Mouse (Mus musculus): ENCODE measurements around the gene Elmsan1. TPM values are rescaled to one million over a fixed set of nuclear protein-coding genes. Genes with fewer than 3 reads are reported as not detected.

The Elmsan1 gene
- polyA plus RNA-seq, 1 experiment from 2014 or later = 7.3 TPM

GRCm38 (mm10) chr12:84226117-84226840 is 7.6 kb upstream of the Elmsan1 start:
- Histone ChIP-seq H3K27me3 (replicated peaks; ENCODE audit: low read depth, poor library complexity, severe bottlenecking) (0 out of 2 replicates have a peak, but pooled peaks cover 6% of the 10 kb centered on the region), H3K4me3 (no peak overlapping the region), H3K27ac (replicated peaks) (no peak overlapping the region), H3K9me3 (no peaks in the 10 kb centered on the region), H3K4me1 (no peaks in the 10 kb centered on the region), H3K36me3 (replicated peaks) (no peaks in the 10 kb centered on the region)
- WGBS = 88% methylated on average over 9 of the region's 9 CpGs
- no peak for DNase-seq (ENCODE audit: low spot score)

GRCm38 (mm10) chr12:84222405-84222961 is 3.8 kb upstream of the Elmsan1 start:
- H3K4me3 ChIP-seq = peak overlapping the region; percentile 59
- peak overlapping the region; percentile 79 for H3K27ac ChIP-seq (replicated peaks)
- H3K27me3 ChIP-seq (replicated peaks; ENCODE audit: low read depth, poor library complexity, severe bottlenecking) = peaks cover 20% of the 10 kb centered on the region
- no peaks in the 10 kb centered on the region for H3K9me3 ChIP-seq
- H3K4me1 ChIP-seq = peaks cover 25% of the 10 kb centered on the region
- H3K36me3 ChIP-seq (replicated peaks) = no peaks in the 10 kb centered on the region
- WGBS = 2% methylated on average over 17 of the region's 17 CpGs
- DNase-seq (ENCODE audit: low spot score) = peak; percentile 73

- Histone ChIP-seq H3K36me3 (replicated peaks) (peaks cover 5% of the 10 kb centered on the region), H3K9me3 (no peaks in the 10 kb centered on the region), H3K27ac (replicated peaks) (no peak overlapping the region), H3K4me3 (no peak overlapping the region), H3K4me1 (peaks cover 38% of the 10 kb centered on the region), H3K27me3 (replicated peaks; ENCODE audit: low read depth, poor library complexity, severe bottlenecking) (peaks cover 20% of the 10 kb centered on the region)
- no peak for DNase-seq (ENCODE audit: low spot score)
- 82% methylated on average over 14 of the region's 14 CpGs for WGBS
These were observed 2.5 kb upstream of the Elmsan1 start for GRCm38 (mm10) chr12:84220951-84221891.

- H3K27ac ChIP-seq (replicated peaks) = no peak overlapping the region
- H3K4me1 ChIP-seq = peaks cover 45% of the 10 kb centered on the region
- H3K36me3 ChIP-seq (replicated peaks) = peaks cover 8% of the 10 kb centered on the region
- no peak for DNase-seq (ENCODE audit: low spot score)
- no peaks in the 10 kb centered on the region for H3K9me3 ChIP-seq
- H3K27me3 ChIP-seq (replicated peaks; ENCODE audit: low read depth, poor library complexity, severe bottlenecking) = peaks cover 20% of the 10 kb centered on the region
- 79% methylated on average over 4 of the region's 4 CpGs for WGBS
- no peak overlapping the region for H3K4me3 ChIP-seq
These were observed 1.8 kb upstream of the Elmsan1 start for GRCm38 (mm10) chr12:84220515-84220914.

GRCm38 (mm10) chr12:84219121-84219561 is 460 bp upstream of the Elmsan1 start:
- DNase-seq (ENCODE audit: low spot score) = no peak
- 5% methylated on average over 14 of the region's 14 CpGs for WGBS
- Histone ChIP-seq H3K36me3 (replicated peaks) (peaks cover 16% of the 10 kb centered on the region), H3K27ac (replicated peaks) (peak overlapping the region; percentile 92), H3K4me3 (peak overlapping the region; percentile 94), H3K4me1 (peaks cover 59% of the 10 kb centered on the region), H3K9me3 (no peaks in the 10 kb centered on the region), H3K27me3 (replicated peaks; ENCODE audit: low read depth, poor library complexity, severe bottlenecking) (peaks cover 20% of the 10 kb centered on the region)

- Histone ChIP-seq H3K27me3 (replicated peaks; ENCODE audit: low read depth, poor library complexity, severe bottlenecking) (peaks cover 20% of the 10 kb centered on the region), H3K27ac (replicated peaks) (peak overlapping the region; percentile 92), H3K4me3 (peak overlapping the region; percentile 94), H3K36me3 (replicated peaks) (peaks cover 22% of the 10 kb centered on the region), H3K4me1 (peaks cover 63% of the 10 kb centered on the region), H3K9me3 (no peaks in the 10 kb centered on the region)
- WGBS = 6% methylated on average over 21 of the region's 21 CpGs
- peak; percentile 63 for DNase-seq (ENCODE audit: low spot score)
These were observed 1.1 kb downstream of the Elmsan1 start for GRCm38 (mm10) chr12:84217508-84218131.

- Histone ChIP-seq H3K4me1 (peaks cover 63% of the 10 kb centered on the region), H3K27ac (replicated peaks) (peak overlapping the region; percentile 92; the same call in 1 of the 2 replicates), H3K4me3 (peak overlapping the region; percentile 94), H3K9me3 (no peaks in the 10 kb centered on the region), H3K27me3 (replicated peaks; ENCODE audit: low read depth, poor library complexity, severe bottlenecking) (peaks cover 20% of the 10 kb centered on the region), H3K36me3 (replicated peaks) (peaks cover 22% of the 10 kb centered on the region)
- WGBS = 50% methylated on average over 4 of the region's 4 CpGs
- DNase-seq (ENCODE audit: low spot score) = no peak
These were observed 1.6 kb downstream of the Elmsan1 start for GRCm38 (mm10) chr12:84217111-84217507.

GRCm38 (mm10) chr12:84215758-84216440 is 2.8 kb downstream of the Elmsan1 start:
- H3K27ac ChIP-seq (replicated peaks) = peak overlapping the region; percentile 57; the same call in 1 of the 2 replicates

GRCm38 (mm10) chr12:84214495-84215175 is 4.0 kb downstream of the Elmsan1 start:
- Histone ChIP-seq H3K4me3 (no peak overlapping the region), H3K27me3 (replicated peaks; ENCODE audit: low read depth, poor library complexity, severe bottlenecking) (no peaks in the 10 kb centered on the region), H3K27ac (replicated peaks) (no peak overlapping the region)

More at GRCm38 (mm10) chr12:84215758-84216440, 2.8 kb downstream of the Elmsan1 start:
- no peak for DNase-seq (ENCODE audit: low spot score)
- H3K4me1 ChIP-seq = peaks cover 69% of the 10 kb centered on the region
- peaks cover 11% of the 10 kb centered on the region for H3K27me3 ChIP-seq (replicated peaks; ENCODE audit: low read depth, poor library complexity, severe bottlenecking)
- H3K9me3 ChIP-seq = no peaks in the 10 kb centered on the region
- WGBS = 65% methylated on average over 11 of the region's 11 CpGs
- H3K36me3 ChIP-seq (replicated peaks) = peaks cover 28% of the 10 kb centered on the region
- peak overlapping the region; percentile 94; the same call in 1 of the 2 replicates for H3K4me3 ChIP-seq

GRCm38 (mm10) chr12:84212297-84212696 is 6.4 kb downstream of the Elmsan1 start:
- Histone ChIP-seq H3K36me3 (replicated peaks) (peaks cover 36% of the 10 kb centered on the region), H3K27ac (replicated peaks) (no peak overlapping the region), H3K9me3 (no peaks in the 10 kb centered on the region), H3K4me3 (no peak overlapping the region), H3K4me1 (peaks cover 44% of the 10 kb centered on the region), H3K27me3 (replicated peaks; ENCODE audit: low read depth, poor library complexity, severe bottlenecking) (no peaks in the 10 kb centered on the region)
- no peak for DNase-seq (ENCODE audit: low spot score)
- WGBS = 81% methylated on average over 4 of the region's 4 CpGs

More at GRCm38 (mm10) chr12:84214495-84215175, 4.0 kb downstream of the Elmsan1 start:
- Histone ChIP-seq H3K9me3 (no peaks in the 10 kb centered on the region), H3K36me3 (replicated peaks) (peaks cover 32% of the 10 kb centered on the region), H3K4me1 (peaks cover 65% of the 10 kb centered on the region)
- DNase-seq (ENCODE audit: low spot score) = no peak
- 48% methylated on average over 14 of the region's 14 CpGs for WGBS

GRCm38 (mm10) chr12:84211021-84211538 is 7.6 kb downstream of the Elmsan1 start:
- no peak for DNase-seq (ENCODE audit: low spot score)
- peaks cover 44% of the 10 kb centered on the region for H3K4me1 ChIP-seq
- H3K4me3 ChIP-seq = no peak overlapping the region
- no peaks in the 10 kb centered on the region for H3K9me3 ChIP-seq
- no peak overlapping the region for H3K27ac ChIP-seq (replicated peaks)
- H3K27me3 ChIP-seq (replicated peaks; ENCODE audit: low read depth, poor library complexity, severe bottlenecking) = no peaks in the 10 kb centered on the region
- peaks cover 30% of the 10 kb centered on the region for H3K36me3 ChIP-seq (replicated peaks)
- 68% methylated on average over 9 of the region's 9 CpGs for WGBS
